Mouse (Mus musculus) CD8-positive naive resting alpha-beta T cell, adult 2 months (primary cell): ENCODE results near the gene Tmem120b.
A peak's percentile ranks its signal among the peaks of the same experiment; 100 is the strongest.

Experiments used
- DNase-seq, 2 experiments: peaks; one replicate each; pipeline ENCODE4 v3.0.0; 2022; ENCODE audit warnings: low read depth in 2 of 2, low spot score in 2 of 2

Gene Tmem120b

DNA sequence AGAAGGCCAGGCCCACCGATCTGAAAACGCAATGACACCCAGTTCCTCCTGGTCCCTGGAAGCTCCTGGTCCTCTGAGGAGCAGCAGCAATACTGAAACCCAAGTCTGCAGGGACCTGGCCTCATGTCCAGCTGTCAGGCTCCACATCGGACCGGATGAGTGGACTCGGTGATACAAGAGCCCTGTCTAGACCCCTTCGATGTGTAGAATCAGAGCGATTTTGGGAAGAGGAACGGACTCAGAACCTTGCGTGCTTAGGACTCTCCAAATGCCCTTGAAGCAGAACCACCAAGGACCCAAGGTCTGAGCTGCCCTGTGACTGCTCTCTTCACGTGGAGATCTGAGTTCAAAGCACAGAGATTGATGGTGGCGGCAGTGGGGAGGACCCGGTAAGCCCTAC, at the start of gene Tmem120b:
Gene Tmem120b (plus strand): TSS at position 301 of the 400 bp plus-strand sequence.
- no peak for DNase-seq

DNA sequence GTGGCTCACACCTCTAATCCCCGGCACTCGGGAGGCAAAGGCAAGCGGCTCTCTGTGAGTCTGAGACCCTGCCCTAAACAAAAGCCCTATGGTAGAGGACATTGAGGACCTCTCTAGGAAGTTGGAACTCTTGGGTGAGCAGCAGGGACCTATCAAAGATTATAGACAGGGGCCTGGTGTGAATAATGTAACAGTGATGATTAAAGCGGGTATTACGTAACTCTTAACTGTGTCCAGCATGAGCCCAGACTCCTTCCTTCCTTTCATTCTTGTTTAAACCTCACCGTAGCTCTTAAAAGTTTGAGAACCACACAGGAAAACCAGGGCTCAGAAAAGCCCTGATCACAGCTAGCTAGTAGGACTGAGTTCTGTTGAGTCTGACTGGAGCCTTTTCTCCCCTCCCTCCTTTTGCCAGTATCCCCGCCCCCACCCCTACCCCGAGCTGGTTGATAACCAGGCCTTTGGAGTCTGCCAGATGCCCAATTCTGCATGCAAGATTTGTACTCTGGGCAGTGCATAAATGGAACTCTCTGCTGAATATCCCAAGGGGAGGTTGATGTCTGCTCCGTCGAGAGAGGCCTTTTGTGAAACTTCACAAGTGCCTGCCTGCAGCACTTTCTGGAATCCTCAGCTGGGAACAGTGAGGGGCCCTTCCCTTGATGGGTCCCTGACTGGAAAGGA, 48.7 kb upstream of the Tmem120b start:
- DNase-seq, result no peak

DNA sequence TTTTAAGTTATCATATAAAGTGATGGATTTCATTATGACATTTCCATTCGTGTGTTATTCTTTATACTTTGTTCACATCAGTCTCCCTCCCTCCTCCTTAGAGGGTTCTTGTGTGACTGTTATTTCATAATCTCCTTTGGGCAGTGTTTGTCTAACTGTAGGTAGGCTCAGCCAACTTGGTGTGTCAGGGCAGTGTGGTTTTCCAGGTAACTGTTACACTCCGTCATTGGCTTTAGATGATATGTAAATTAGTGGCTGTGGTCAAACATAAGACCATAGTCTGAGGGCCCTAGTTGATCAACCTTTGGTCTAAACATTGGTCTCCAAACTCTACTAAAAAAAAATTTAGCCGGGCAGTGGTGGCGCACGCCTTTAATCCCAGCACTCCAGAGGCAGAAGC, 47.8 kb upstream of the Tmem120b start:
- DNase-seq, result no peak

DNA sequence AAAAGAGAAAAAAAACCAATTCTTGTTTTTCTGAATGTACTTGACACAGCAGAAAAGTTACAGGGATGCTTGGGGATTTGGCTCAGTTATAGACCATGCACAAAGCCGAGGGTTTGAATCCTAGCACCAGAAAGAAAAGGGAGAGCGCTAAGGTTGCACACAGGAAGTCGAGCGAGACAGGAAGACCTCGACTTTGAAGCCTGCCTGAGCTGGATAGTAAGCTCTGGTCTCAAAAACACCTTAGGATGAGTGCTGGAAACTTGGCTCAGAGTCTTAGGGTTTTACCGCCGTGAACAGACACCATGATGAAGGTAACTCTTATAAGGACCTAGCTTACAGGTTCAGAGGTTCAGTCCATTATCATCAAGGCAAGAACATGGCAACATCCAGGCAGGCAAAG, 46.8 kb upstream of the Tmem120b start:
- DNase-seq, result no peak

DNA sequence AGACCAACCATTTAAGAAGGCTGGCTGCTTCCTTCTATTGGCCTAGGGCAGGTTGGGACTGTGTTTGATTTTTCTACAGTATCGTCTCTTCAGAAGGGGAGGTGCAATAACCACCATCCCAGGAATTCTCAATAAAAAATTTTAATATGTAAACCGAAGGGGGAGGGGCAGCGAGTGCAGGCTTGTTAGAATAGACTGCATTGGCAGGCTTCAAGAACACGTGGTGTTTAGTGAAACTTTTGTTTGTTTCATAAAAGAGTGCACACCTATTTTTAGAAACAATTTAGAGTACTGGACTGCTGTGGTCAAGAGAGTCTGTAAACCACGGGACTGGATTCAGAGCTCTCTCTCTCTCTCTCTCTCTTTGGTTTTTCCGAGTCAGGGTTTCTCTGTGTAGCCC, 45.2 kb upstream of the Tmem120b start:
- no peak for DNase-seq

DNA sequence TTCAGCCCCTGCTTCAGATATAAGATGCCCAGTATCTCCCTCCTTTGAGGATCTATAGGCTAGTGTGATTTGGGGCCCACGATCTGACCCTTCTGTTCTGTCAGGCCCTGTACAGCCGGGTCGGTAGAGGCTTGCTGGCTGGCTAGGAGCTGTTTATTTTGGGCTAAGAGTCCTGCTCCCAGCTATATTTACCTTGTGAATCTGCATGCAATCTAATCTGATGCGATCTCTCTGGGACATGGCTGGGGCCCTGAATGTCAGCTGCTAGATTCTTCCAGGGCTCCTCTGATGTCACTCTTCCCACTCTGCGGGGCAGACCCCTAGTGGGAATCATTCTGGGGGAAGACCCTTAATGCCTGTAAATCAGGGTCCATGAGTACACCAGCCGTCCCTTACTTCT, 43.9 kb upstream of the Tmem120b start:
- DNase-seq, result no peak

DNA sequence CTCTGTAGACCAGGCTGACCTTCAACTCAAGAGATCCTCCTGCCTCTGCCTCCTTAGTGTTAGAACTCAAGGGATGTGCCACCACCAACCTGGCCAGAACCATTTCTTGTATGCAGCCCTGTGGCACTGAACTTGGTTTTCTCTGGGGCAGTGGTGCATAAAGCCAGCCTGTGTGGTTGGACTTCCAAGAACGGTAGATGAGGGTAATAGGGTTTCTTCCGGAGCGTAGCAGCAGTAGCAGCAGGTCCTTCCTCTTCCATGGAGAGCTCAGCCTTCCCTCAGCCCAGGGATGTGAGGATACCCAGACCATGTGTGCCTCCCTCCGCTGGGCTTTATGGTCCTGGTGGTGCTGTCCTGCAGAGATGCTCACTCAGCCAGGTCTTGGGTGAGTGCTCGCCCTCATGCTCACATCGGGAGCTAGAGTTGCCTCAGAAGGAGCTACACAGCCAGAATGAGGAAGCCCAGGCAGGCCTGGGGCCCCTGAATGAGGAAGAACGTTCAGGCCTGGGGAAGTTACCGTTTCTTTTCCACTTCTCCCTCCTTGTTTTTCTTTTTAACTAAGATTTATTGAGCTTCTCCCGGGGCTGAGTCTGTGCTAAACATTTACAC, 43.1 kb upstream of the Tmem120b start:
- no peak for DNase-seq

DNA sequence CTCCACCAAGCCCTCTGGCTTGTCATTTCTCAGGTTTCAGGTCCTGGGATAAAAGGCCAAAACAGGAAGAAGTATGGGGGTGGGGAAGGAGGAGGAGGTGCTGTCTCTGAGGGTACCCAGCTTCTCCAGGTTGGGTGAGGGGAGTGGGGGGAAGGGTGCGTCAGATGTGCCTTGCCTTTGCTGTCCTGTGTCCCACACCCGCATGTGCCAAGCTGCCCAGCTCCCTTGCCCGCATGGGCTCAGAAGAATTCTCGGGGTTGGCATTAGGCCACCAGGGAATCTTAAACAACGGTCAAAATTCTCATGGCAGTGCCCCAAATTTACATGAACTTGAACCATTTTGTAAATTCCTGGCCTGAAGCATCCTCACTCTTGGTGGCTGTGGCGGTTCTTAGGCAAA, 41.8 kb upstream of the Tmem120b start:
- no peak for DNase-seq

DNA sequence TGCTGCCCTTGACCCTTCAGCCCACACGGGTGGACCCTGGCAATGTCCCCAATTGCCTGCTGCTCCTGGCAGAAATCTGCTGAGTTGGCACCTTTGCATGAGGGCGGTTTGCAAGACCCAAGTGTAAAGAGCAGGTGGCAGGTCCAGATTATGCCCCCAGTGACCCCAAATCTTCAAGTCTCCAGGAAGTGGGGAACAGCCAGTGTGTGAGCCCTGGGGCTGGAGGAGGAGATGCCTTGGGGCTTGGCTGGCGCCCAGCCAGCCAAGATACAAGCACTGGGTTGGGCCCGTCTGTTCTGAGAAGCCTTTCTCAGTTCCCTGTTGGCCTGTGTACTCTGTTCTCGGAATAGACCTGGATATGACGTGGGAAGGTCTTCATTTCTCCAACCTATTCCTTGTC, 40.8 kb upstream of the Tmem120b start:
- DNase-seq, result no peak

DNA sequence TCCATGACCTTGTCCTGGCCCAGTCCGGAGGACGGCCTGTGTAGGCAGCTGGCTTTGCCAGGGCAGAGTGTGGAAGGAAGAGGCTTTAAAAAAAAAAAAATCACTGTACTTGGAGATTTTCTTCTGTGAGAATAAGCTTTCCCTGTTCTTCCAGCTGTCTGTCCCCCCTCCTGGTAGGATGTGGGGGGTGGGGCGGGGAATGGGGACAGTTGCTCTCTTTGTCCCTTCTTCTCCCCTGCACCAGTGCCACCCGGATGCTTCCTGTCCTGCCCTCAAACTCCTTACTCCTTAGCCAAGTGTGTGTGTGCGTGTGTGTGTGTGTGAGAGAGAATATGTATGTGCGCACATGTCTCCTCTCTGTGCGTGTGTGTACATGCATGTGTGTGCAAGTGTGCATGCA, 38.5 kb upstream of the Tmem120b start:
- no peak for DNase-seq

DNA sequence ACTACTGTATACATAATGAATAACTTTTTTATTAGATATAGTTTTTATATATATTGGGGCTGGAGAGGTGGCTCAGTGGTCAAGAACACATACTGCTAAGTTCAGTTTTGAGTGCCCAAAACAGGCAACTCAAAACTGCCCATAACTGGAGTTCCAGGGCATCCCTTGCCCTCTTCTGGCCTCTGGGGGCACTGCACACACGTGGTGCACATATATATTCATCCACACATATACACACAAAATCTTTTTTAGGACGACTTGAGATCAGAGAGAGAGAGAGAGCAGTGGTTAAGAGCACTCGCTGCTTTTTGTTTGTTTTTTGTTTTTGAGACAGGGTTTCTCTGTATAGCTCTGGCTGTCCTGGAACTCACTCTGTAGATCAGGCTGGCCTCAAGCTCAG, 36.9 kb upstream of the Tmem120b start:
- no peak for DNase-seq

DNA sequence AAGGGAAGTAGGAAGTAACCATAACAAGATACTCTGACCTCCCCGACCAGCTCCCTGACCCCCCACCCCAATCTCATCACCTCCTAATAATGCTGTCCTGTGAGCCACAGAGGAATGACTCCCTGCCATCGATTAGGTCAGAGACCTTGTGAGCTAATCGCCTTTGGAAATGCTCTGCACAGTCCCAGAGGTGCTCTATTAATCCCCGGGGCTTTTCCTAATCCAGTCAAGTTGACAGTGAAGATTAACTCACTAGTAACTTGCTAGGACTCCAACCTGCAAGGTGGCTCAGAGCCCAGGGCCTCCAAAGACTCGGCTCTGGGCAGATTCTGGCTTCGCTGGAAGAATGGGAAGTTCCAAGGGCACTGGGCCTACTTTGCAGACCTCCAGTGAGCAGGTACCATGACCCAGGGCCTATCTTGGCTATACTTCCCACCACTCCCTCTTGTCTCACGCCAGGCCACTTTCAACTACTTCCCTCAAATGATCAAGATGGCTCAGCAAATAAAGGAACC, 34.5 kb upstream of the Tmem120b start:
- DNase-seq, result no peak

DNA sequence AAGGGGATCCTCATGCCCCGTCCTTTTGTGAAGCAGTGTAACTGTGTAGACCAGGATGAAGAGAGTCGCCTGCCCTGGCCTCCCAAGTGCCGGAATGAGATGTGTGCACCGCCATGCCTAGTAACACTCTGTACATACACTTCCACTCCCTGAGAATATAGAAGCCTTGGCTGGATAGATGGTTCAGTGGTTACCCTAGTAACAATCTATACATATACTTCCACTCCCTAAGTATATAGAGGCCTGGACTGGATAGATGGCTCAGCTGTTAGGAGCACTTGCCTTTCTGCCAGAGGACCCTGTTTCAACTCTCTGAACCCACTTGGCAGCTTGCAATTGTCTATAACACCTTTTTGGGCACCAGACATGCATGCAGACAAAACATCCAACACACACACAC, 33.1 kb upstream of the Tmem120b start:
- DNase-seq, result no peak

DNA sequence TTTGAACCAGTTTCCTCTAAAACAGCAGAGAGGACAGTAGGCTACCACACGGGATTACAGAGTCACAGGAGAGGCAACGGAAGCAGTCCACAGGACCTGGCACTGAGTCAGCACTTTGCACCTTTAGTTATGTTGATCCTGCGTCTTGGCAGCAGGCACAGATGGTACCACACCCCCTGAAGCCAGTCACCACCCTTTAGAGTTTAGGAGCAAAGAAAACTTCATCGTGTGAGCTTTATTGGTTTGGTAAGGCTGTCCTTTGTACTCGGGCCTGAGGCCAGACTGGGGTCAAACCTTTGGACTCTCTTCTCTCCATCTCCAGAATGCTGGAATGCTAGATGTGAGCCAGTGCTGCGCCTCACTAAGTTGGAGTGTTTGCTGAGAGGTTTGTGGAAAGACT, 32.7 kb upstream of the Tmem120b start:
- DNase-seq, result no peak

DNA sequence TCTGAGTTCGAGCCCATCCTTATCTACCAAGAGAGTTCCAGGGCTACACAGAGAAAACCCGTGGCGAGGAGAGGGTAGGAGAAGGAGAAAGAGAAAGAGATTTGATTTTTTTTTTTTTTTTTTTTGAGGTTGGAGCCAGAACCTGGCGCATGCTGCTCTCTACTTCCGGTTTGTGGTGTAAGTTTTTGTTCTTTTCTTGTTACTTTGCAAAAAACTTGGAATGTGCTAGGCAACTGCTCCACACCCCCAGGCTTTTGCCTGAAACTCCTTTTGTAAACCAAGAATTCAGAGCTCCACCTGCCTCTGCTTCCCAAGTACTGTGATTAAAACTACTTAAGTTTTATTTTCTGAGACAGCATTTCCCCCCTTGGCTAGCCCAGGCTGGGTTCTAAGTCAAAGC, 30.1 kb upstream of the Tmem120b start:
- no peak for DNase-seq

DNA sequence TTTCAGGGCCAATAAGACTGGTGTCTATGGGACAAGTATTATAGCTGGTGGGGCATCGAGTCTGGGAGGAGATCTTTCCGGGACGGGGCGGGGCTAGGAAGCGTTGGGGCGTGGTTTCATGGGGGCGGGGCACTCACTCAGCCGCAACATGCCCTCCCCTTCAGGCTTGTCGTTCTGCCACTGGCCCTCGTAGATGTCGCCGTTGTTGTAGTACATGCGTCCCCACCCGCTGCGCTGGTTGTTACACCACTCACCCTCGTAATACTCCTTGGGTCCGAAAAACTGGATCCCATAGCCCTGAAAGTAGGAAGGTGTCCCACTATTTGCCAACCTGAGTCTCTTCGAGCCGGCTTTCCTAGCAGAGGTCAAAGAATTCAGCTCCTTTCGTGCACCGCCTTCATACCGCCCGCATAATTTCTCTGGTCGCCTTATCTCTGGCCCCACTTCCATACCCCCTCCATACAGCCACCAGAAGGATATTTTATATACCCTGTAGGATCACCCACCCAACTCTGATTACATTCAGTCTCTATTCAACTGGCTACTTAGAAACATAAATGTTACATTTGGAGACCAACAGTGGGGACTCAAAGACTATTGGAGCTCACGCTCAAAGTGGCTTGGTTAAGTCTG, 29.0 kb upstream of the Tmem120b start:
- peak; percentile 71 to 86 for DNase-seq

DNA sequence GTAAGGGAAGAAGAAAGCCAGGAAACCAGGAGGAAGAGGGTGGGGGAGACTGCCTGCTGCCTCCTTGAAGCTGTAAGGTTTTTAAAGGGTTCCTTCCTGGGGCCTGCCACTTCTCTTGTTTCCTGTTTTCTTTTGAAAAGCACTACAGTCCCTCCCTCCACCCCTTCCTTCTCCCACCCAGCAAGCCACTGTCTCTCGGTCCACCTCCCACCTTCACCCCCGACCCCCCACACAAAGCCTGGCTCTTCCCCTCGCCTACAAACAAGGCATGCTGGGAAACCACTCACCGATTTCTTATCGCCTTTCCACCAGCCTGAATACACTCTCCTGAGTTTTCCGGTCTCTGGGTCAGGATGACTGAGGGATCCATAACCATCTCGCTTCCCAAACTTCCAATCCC, 27.4 kb upstream of the Tmem120b start:
- no peak for DNase-seq

DNA sequence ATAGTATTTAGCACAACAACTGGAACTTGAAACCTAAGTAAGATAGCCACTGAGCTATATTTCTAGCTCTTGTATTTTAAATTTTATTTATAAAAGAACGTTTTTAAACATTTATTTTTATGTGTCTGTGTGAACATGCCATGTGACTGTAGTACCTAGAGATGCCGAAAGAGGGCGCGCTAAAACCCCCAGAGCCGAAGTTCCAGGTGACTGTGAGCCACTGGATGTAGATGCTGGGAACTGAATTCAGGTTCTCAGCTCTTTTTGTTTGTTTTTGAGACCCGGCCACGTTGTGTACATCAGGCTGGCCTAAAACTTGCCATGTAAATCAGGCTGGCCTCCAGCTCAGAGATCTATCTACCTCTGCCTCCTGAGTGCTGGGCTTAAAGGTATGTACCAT, 24.4 kb upstream of the Tmem120b start:
- peak; percentile 47 to 48 for DNase-seq

DNA sequence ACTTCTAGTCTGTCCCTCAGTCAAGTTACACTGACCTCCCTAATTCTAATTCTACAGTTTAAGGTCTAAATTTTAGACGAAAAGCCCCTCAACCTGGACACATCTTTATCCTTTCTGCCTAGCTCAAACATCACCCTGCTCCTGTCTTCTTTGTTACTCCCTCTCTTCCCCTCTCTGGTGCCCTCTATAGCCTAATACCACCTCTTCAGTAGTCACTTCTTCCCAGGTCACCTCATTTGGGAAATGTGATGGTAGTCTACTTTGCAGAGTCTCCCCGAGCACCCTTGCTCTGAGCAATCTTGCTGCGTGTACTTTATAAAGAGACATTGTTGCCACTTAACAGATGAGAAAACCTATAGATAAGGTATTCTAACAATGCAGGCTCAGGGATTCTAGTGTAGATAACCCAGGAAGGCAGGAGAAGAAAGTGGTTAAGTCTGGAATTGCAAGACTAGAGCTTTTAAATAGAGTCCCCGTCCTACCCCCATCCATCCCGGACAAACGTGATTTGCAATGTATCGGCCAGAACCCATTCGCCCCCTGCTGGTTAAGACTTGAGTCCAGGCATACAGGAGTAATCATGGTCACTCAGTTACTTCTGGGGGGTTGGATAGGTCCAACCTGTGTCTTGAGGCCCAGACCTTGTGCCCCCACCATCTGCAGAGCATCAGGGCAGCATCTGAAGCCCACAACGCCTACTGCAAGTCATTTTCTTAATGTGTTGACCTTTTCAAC, 22.5 kb upstream of the Tmem120b start:
- DNase-seq, result peak; percentile 37 to 57

DNA sequence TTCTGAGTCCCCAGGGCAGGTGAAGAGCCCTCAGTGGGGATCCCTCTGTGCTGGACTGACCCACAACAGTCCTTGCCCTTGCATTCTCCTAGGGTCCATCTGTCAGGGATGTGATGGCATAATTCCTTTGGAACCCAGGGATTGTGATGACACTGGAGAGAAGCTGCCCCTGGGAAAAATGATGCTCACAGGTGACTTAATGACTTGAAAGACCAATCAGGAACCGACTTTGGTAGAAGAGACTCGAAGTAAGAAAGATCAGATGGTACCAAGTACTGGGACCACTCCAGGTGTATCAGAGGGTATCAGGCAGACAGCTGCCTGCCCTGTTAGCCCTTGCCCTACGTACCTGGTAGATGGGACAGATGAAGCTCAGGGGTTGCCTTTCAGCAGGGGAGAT, 21.3 kb upstream of the Tmem120b start, which contains the start of gene Morn3:
Gene Morn3 (minus strand): TSS at position 101 of the 400 bp plus-strand sequence.
- no peak for DNase-seq

DNA sequence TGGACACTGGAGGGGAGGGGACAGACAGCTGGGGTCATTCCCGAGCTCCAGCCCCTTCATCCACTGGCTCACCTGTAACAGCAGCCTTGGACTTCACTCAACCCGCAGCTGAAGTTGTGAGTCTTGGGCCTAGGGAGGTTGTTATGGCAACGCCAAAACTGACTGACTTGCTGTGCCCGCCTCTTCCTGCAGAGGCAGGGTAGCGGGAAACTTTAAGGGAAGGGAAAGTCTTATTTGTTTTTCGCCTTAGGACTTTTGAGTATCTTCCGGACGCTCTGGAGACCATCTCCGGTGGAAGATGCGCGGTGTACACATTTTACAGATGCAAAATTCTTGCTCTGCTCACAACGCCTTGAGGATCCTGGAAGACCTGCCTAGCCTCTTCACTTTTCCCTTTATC, 18.9 kb upstream of the Tmem120b start:
- peak in 1 of 2 experiments; percentile 51 for DNase-seq

DNA sequence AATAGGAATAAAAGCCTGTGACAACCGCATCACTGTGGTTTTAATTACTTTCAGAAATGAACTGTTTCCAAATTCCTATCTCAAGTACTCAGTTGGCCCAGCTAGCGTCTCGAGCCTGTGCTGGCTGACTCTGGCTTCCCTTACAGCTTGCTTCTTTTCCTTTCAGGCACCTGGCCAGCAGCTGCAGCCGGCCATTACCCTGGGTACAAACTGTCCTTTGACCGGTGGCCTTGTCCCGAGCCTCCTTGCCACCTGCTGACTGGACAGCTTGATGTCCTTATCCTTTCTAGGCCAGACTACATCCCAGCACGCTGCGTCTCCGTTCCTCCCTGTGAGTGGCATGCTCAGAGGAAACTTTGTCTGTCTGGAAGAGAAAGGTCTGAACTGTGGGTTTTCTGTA, 17.3 kb upstream of the Tmem120b start:
- no peak for DNase-seq
